Mouse (Mus musculus) limb, embryonic 11.5 days (tissue): Measurements from ENCODE around the gene Rps6kc1. TPM values are rescaled to one million over a fixed set of nuclear protein-coding genes. Genes with fewer than 3 reads are reported as not detected.
A peak's percentile ranks its signal among the peaks of the same experiment; 100 is the strongest.

Source experiments
- ATAC-seq: fragments of 200-750 bp; cut with Nextera tagmentation; 2 replicates; pipeline ENCODE4 v1.8.0; 2017; ENCODE audit warnings: low read depth; ENCODE audit not compliant: insufficient number of reproducible peaks, low FRiP score, low TSS enrichment
- DNase-seq: peaks from one replicate; pipeline ENCODE4 v3.0.0-alpha.2; 2015; ENCODE audit warnings: low spot score
- H3K27ac ChIP-seq: fragments of 300-500 bp; sonication (generic); replicated peaks from 2 replicates; pipeline ENCODE4 v1.5.1; 2014; ENCODE audit warnings: low read depth, mild to moderate bottlenecking, low read length
- H3K27me3 ChIP-seq: fragments of 300-500 bp; sonication (generic); 2 replicates; pipeline ENCODE4 v1.6.1; 2014; ENCODE audit warnings: mild to moderate bottlenecking, low read length, mixed read lengths; ENCODE audit not compliant: control insufficient read depth, insufficient read depth
- H3K36me3 ChIP-seq: fragments of 300-500 bp; sonication (generic); 2 replicates; pipeline ENCODE4 v1.6.1; 2014; ENCODE audit warnings: mild to moderate bottlenecking, low read length, moderate library complexity, mixed read lengths; ENCODE audit not compliant: control insufficient read depth, insufficient read depth
- H3K4me1 ChIP-seq: fragments of 300-500 bp; sonication (generic); 2 replicates; pipeline ENCODE4 v1.6.1; 2014; ENCODE audit warnings: low read length, mixed read lengths; ENCODE audit not compliant: control insufficient read depth, insufficient read depth
- H3K4me2 ChIP-seq: fragments of 300-500 bp; sonication (generic); 2 replicates; pipeline ENCODE4 v1.6.1; 2014; ENCODE audit warnings: low read depth, mild to moderate bottlenecking, moderate library complexity; ENCODE audit not compliant: severe bottlenecking
- H3K4me3 ChIP-seq: fragments of 300-500 bp; sonication (generic); 2 replicates; pipeline ENCODE4 v1.5.1; 2014; ENCODE audit warnings: low read depth, low read length
- H3K9ac ChIP-seq: fragments of 300-500 bp; sonication (generic); 2 replicates; pipeline ENCODE4 v1.6.1; 2014; ENCODE audit warnings: mild to moderate bottlenecking, low read length
- H3K9me3 ChIP-seq: fragments of 300-500 bp; sonication (generic); 2 replicates; pipeline ENCODE4 v1.6.1; 2016; ENCODE audit warnings: low read length; ENCODE audit not compliant: control insufficient read depth
- WGBS: fragments of 180-500 bp; shearing (Covaris S2); extraction: QIAGEN DNeasy Blood & Tissue Kit; methylation state at CpG from one replicate; pipeline ENCODE4 v1.1.7; 2014; 5-methylcytosine and 5-hydroxymethylcytosine counted together
- polyA plus RNA-seq: library from polyadenylated mRNA; unstranded; fragments of >200 nt; fragmentation: Nextera tagmentation; extraction: Ambion mirVana; gene quantifications from 2 replicates; pipeline ENCODE4 v1.2.1, GENCODE M21; 2014

The Rps6kc1 gene
- 15.4 and 17.1 TPM in 2 replicates for polyA plus RNA-seq

- Histone ChIP-seq H3K4me2 (peak within 1 kb of the TSS; percentile 61), H3K9me3 (no peaks in the 10 kb centered on the region), H3K9ac (peak within 1 kb of the TSS; percentile 57), H3K4me1 (no peaks in the 10 kb centered on the region), H3K27me3 (no peaks in the 10 kb centered on the region), H3K4me3 (peak within 1 kb of the TSS; percentile 50), H3K27ac (no peak within 1 kb of the TSS), H3K36me3 (no peaks in the 10 kb centered on the region)
- under 1% methylated on average over 47 of the region's 47 CpGs for WGBS
- DNase-seq (peak; percentile 86), ATAC-seq (peak; percentile 89)
Measured at GRCm38 (mm10) chr1:190911415-190912123, at the start of gene Rps6kc1. Gene Rps6kc1, minus strand, starts transcription at chr1:190911770.

GRCm38 (mm10) chr1:190958821-190959220 is 47.3 kb upstream of the Rps6kc1 start:
- 71% methylated on average over 5 of the region's 5 CpGs for WGBS
- H3K36me3 ChIP-seq: peaks cover 4% of the 10 kb centered on the region; the same call in 1 of the 2 replicates
- no peak overlapping the region for H3K27ac ChIP-seq

GRCm38 (mm10) chr1:190953009-190953408 is 41.4 kb upstream of the Rps6kc1 start:
- 64% methylated on average over 3 of the region's 3 CpGs for WGBS
- no peak overlapping the region for H3K27ac ChIP-seq
- ATAC-seq (no peak), DNase-seq (no peak)
- no peaks in the 10 kb centered on the region for H3K27me3 ChIP-seq
- peaks cover 6% of the 10 kb centered on the region for H3K36me3 ChIP-seq
- H3K4me1 ChIP-seq: no peaks in the 10 kb centered on the region
- no peak overlapping the region for H3K9ac ChIP-seq
- H3K4me3 ChIP-seq: no peak overlapping the region
- no peak overlapping the region for H3K4me2 ChIP-seq
- no peaks in the 10 kb centered on the region for H3K9me3 ChIP-seq

More at GRCm38 (mm10) chr1:190958821-190959220, 47.3 kb upstream of the Rps6kc1 start:
- H3K9ac ChIP-seq: no peak overlapping the region
- no peaks in the 10 kb centered on the region for H3K9me3 ChIP-seq
- no peak overlapping the region for H3K4me2 ChIP-seq
- DNase-seq (no peak), ATAC-seq (no peak)
- H3K27me3 ChIP-seq: no peaks in the 10 kb centered on the region
- no peak overlapping the region for H3K4me3 ChIP-seq
- H3K4me1 ChIP-seq: no peaks in the 10 kb centered on the region

- Histone ChIP-seq H3K4me3 (no peak overlapping the region), H3K36me3 (peaks cover 8% of the 10 kb centered on the region), H3K27ac (no peak overlapping the region), H3K9ac (no peak overlapping the region), H3K4me1 (no peaks in the 10 kb centered on the region), H3K4me2 (no peak overlapping the region), H3K27me3 (no peaks in the 10 kb centered on the region), H3K9me3 (no peaks in the 10 kb centered on the region)
- DNase-seq (no peak), ATAC-seq (no peak)
- 89% methylated on average over 5 of the region's 5 CpGs for WGBS
Measured at GRCm38 (mm10) chr1:190951014-190951413, 39.4 kb upstream of the Rps6kc1 start.

GRCm38 (mm10) chr1:190948846-190949245 is 37.3 kb upstream of the Rps6kc1 start:
- no peak overlapping the region for H3K9ac ChIP-seq
- WGBS: 91% methylated on average over 17 of the region's 17 CpGs
- ATAC-seq: no peak

GRCm38 (mm10) chr1:190948439-190948838 is 36.9 kb upstream of the Rps6kc1 start:
- Histone ChIP-seq H3K36me3 (peaks cover 14% of the 10 kb centered on the region), H3K4me1 (no peaks in the 10 kb centered on the region), H3K9me3 (no peaks in the 10 kb centered on the region), H3K4me3 (no peak overlapping the region), H3K9ac (no peak overlapping the region), H3K4me2 (no peak overlapping the region), H3K27ac (no peak overlapping the region), H3K27me3 (no peaks in the 10 kb centered on the region)
- no peak for DNase-seq
- no peak for ATAC-seq
- WGBS: 85% methylated on average over 7 of the region's 7 CpGs

More at GRCm38 (mm10) chr1:190948846-190949245, 37.3 kb upstream of the Rps6kc1 start:
- no peaks in the 10 kb centered on the region for H3K4me1 ChIP-seq
- no peaks in the 10 kb centered on the region for H3K9me3 ChIP-seq
- H3K4me3 ChIP-seq: no peak overlapping the region
- peaks cover 12% of the 10 kb centered on the region for H3K36me3 ChIP-seq
- DNase-seq: no peak
- H3K4me2 ChIP-seq: no peak overlapping the region
- no peaks in the 10 kb centered on the region for H3K27me3 ChIP-seq
- H3K27ac ChIP-seq: no peak overlapping the region

GRCm38 (mm10) chr1:190947986-190948385 is 36.4 kb upstream of the Rps6kc1 start:
- DNase-seq (no peak), ATAC-seq (no peak)
- H3K4me3 ChIP-seq: no peak overlapping the region
- H3K4me1 ChIP-seq: no peaks in the 10 kb centered on the region
- no peak overlapping the region for H3K9ac ChIP-seq
- 86% methylated on average over 5 of the region's 5 CpGs for WGBS
- H3K9me3 ChIP-seq: no peaks in the 10 kb centered on the region
- H3K36me3 ChIP-seq: peaks cover 13% of the 10 kb centered on the region; the same call in 1 of the 2 replicates
- no peak overlapping the region for H3K4me2 ChIP-seq
- no peak overlapping the region for H3K27ac ChIP-seq
- H3K27me3 ChIP-seq: no peaks in the 10 kb centered on the region

GRCm38 (mm10) chr1:190944109-190944760 is 32.7 kb upstream of the Rps6kc1 start:
- Histone ChIP-seq H3K36me3 (peaks cover 19% of the 10 kb centered on the region; the same call in 1 of the 2 replicates), H3K9ac (no peak overlapping the region), H3K4me3 (no peak overlapping the region), H3K4me2 (no peak overlapping the region), H3K27ac (no peak overlapping the region), H3K4me1 (no peaks in the 10 kb centered on the region), H3K9me3 (no peaks in the 10 kb centered on the region), H3K27me3 (no peaks in the 10 kb centered on the region)
- ATAC-seq (peak; percentile 57; the same call in 1 of the 2 replicates), DNase-seq (peak; percentile 80)
- 53% methylated on average over 6 of the region's 6 CpGs for WGBS
